Mouse (Mus musculus): ENCODE measurements around the gene Pou3f3. TPM values are rescaled to one million over a fixed set of nuclear protein-coding genes. Genes with fewer than 3 reads are reported as not detected.

Gene Pou3f3
- total RNA-seq, 2 experiments from 2014 or later: 0.03 TPM; not detected in 1

GRCm38 (mm10) chr1:42745047-42745446 is 49.5 kb downstream of the Pou3f3 start:
- intact Hi-C loops (cut with DNase I): no loop called here
- DNase-seq (ENCODE audit: low spot score): no peak

- intact Hi-C loops (cut with DNase I): no loop called here
- DNase-seq (ENCODE audit: low spot score): no peak
Measured at GRCm38 (mm10) chr1:42749536-42750292, 54.1 kb downstream of the Pou3f3 start.

Other genes starting within 250 kb of the Pou3f3 start
- gene Mrps9, start 155.5 kb downstream of the Pou3f3 start, total RNA-seq (2021): 100 to 1,000 TPM; 104 to 111 TPM